Mouse (Mus musculus): ENCODE data around the gene Pde4d.

Pde4d gene

GRCm38 (mm10) chr13:108596938-108597337, 147.2 kb downstream of the Pde4d start:
- in situ Hi-C loops (cut with MboI, MseI), result no loop called here

- in situ Hi-C loops (cut with MboI, MseI), result no loop called here
Measured at GRCm38 (mm10) chr13:108598673-108599072, 148.9 kb downstream of the Pde4d start.

- in situ Hi-C loops (cut with MboI, MseI), result no loop called here
Measured at GRCm38 (mm10) chr13:108599186-108599900, 149.6 kb downstream of the Pde4d start.

GRCm38 (mm10) chr13:108601021-108601420, 151.3 kb downstream of the Pde4d start:
- in situ Hi-C loops (cut with MboI, MseI), result no loop called here

GRCm38 (mm10) chr13:108603502-108603901, 153.8 kb downstream of the Pde4d start:
- in situ Hi-C loops (cut with MboI, MseI), result no loop called here

- in situ Hi-C loops (cut with MboI, MseI), result no loop called here
Measured at GRCm38 (mm10) chr13:108604213-108604612, 154.5 kb downstream of the Pde4d start.

GRCm38 (mm10) chr13:108618207-108618606, 168.5 kb downstream of the Pde4d start:
- in situ Hi-C loops (cut with MboI, MseI), result no loop called here

- in situ Hi-C loops (cut with MboI, MseI), result no loop called here
Measured at GRCm38 (mm10) chr13:108622681-108623080, 172.9 kb downstream of the Pde4d start.

GRCm38 (mm10) chr13:108623929-108624328, 174.2 kb downstream of the Pde4d start:
- in situ Hi-C loops (cut with MboI, MseI), result no loop called here

- in situ Hi-C loops (cut with MboI, MseI), result no loop called here
Measured at GRCm38 (mm10) chr13:108626166-108626565, 176.4 kb downstream of the Pde4d start.

GRCm38 (mm10) chr13:108628501-108628900, 178.8 kb downstream of the Pde4d start:
- in situ Hi-C loops (cut with MboI, MseI), result no loop called here

- in situ Hi-C loops (cut with MboI, MseI), result no loop called here
Measured at GRCm38 (mm10) chr13:108630576-108630975, 180.8 kb downstream of the Pde4d start.

GRCm38 (mm10) chr13:108631222-108631621, 181.5 kb downstream of the Pde4d start:
- in situ Hi-C loops (cut with MboI, MseI), result no loop called here

- in situ Hi-C loops (cut with MboI, MseI), result no loop called here
Measured at GRCm38 (mm10) chr13:108636526-108636925, 186.8 kb downstream of the Pde4d start.

GRCm38 (mm10) chr13:108642259-108642658, 192.5 kb downstream of the Pde4d start:
- in situ Hi-C loops (cut with MboI, MseI), result no loop called here

- in situ Hi-C loops (cut with MboI, MseI), result no loop called here
Measured at GRCm38 (mm10) chr13:108646801-108647200, 197.1 kb downstream of the Pde4d start.

- in situ Hi-C loops (cut with MboI, MseI), result no loop called here
Measured at GRCm38 (mm10) chr13:108647239-108647638, 197.5 kb downstream of the Pde4d start.

GRCm38 (mm10) chr13:108654026-108654723, 204.4 kb downstream of the Pde4d start:
- in situ Hi-C loops (cut with MboI, MseI), result no loop called here

- in situ Hi-C loops (cut with MboI, MseI), result no loop called here
Measured at GRCm38 (mm10) chr13:108666579-108666978, 216.8 kb downstream of the Pde4d start.

GRCm38 (mm10) chr13:108667077-108667476, 217.3 kb downstream of the Pde4d start:
- in situ Hi-C loops (cut with MboI, MseI), result no loop called here

- in situ Hi-C loops (cut with MboI, MseI), result no loop called here
Measured at GRCm38 (mm10) chr13:108677056-108677455, 227.3 kb downstream of the Pde4d start.

GRCm38 (mm10) chr13:108683018-108683417, 233.3 kb downstream of the Pde4d start:
- in situ Hi-C loops (cut with MboI, MseI), result no loop called here

- in situ Hi-C loops (cut with MboI, MseI), result no loop called here
Measured at GRCm38 (mm10) chr13:108685817-108686216, 236.1 kb downstream of the Pde4d start.
